Mouse (Mus musculus): ENCODE results near the gene Cyb561d1.

GRCm38 (mm10) chr3:108200329-108201323 lies at the start of gene Cyb561d1:
- TF ChIP-seq CTCF (IDR thresholded peaks at IDR 0.05; ENCODE audit: insufficient read depth, low read length) (no peak), POLR2A (IDR thresholded peaks at IDR 0.05; ENCODE audit: borderline replicate concordance, extremely low read depth, low read depth, low read length) (peak; percentile 78)

Data from lung, adult 2 months (tissue).